Mouse (Mus musculus) frontal cortex, adult 2 months (tissue): ENCODE data around the gene Stmn1. TPM values are rescaled to one million over a fixed set of nuclear protein-coding genes. Genes with fewer than 3 reads are reported as not detected.
"Not testable (repeated sequence)": the region's sequence is repeated elsewhere in the genome, so short reads cannot be mapped to it uniquely, and the experiment has no call there.

ENCODE experiments used
- DNase-seq, 2 experiments: peaks; one replicate each; pipeline ENCODE4 v3.0.0; 2022; ENCODE audit warnings: low spot score in 1 of 2; ENCODE audit errors: extremely low spot score in 1 of 2
- polyA plus RNA-seq: library from polyadenylated mRNA; depleted of rRNA; stranded (reverse); fragments of >200 nt; gene quantifications from 2 replicates; pipeline ENCODE4 v1.2.3, GENCODE M21; 2012

The Stmn1 gene
- polyA plus RNA-seq, 1 experiment: 1,019 TPM

DNA sequence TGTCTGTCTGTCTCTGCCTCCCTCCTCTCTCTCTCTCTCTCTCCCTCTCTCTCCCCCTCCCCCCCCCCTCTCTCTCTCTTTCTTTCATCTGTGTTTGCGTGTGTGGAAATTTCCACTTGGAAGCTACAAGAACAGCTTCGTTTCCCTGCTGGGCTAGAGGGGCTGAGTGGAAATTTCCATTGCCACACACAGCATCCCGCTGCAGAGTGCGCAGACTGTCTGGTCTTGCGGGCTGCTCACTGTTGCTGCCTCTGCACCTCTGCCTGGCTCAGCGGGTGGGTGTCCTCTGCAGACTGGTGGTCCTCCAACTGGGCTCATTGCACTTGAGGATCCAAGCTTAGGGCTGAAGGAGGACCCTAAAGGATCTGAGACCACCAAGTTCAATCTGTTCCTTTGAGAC lies 15.6 kb downstream of the Stmn1 start:
- peak in 1 of 2 experiments; percentile 75 for DNase-seq

- no peak for DNase-seq
These were observed 16.1 kb downstream of the Stmn1 start for GRCm38 (mm10) chr4:134484231-134484630.

- no peak for DNase-seq
These were observed 17.2 kb downstream of the Stmn1 start for GRCm38 (mm10) chr4:134485151-134485900.

DNA sequence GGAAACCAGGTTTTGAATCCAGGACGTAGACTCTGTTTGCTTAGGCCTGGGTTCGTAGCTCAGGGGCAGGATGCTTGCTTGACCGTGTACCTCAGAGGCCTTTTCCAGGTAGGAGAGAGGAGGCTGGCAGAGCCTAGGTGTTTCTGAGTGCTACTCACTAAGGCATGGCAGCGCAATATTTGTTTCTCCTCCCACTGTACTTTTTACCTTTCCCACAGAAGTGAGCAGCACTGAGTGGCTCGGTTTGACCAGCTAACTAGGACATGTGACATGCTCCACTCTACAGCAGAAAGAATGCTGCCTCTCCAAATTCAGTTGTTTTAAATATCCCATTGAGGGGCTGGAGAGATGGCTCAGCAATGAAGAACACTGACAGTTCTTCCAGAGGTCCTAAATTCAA lies 20.1 kb downstream of the Stmn1 start:
- DNase-seq: no peak

- DNase-seq: no peak
These were observed 22.0 kb downstream of the Stmn1 start for GRCm38 (mm10) chr4:134489986-134490665.

DNA sequence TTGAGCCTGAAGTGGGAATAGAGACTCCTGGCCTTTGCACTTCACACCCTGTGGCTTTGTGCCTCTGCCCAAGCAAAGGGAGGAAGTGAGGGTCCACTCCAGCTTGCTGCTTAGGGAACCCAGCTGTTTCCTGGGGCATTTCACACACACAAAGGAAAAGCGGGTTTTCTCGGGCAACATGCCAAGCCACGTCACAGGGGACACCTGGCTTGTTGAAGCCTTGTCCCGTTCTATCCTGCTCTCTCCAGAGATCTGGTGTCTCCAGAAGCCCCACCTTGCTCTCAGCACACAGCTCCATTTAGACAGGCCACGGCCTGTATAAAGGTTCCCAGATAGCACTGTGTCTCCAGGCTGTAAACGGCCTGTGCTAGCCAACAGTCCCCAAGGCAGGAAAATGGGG lies 23.6 kb downstream of the Stmn1 start:
- DNase-seq: no peak

DNA sequence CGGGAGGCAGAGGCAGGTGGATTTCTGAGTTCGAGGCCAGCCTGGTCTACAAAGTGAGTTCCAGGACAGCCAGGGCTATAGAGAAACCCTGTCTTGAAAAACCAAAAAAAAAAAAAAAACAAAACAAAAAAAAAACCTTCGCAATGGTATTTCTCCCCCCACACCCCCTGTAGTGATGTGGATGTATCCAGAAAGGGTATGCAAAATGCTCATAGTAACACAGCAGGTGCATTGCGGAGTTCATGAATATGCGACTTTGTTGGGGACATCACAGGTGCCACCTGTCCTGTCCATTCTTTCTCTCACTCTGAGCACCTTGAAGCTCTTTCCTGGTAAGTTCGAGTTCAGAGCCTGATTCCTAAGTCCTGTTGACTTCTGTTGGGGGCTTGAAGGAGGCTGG lies 26.0 kb downstream of the Stmn1 start:
- not testable (repeated sequence) for DNase-seq

DNA sequence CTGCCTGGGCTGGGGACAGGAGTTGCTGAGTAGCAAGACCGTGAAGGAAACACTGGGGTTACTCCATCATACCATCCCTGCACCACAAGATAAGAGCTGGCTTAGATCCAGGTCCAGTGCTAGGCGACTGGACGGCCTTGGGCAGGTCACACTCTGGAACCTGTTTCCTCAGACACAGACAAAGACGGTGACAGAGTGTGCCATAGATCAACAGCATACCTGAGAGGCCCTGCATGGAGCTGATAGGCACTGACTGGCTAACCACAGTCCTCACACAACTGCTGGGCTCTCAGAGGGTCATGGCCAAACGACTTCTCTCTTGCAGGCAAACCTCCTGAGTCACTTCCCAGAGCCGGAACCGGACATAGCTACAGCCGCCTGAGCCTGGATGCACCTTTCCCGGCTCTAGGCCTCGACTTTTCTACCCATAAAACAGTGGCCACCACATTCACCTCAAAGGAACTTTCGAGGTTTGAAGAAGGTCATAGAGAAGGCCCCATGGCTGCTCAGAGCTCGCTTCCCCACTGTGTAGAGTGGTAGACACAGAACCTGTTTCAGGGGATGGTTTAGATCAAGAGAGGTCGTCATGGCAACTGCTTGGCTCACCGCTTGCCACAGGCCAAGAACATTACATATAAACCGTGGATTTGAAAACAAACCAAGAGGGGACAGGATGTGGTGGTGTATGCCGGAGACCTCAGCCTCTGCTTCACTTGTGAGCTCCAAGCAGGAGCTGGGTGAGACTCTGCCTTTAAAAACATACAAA lies 26.8 kb downstream of the Stmn1 start:
- DNase-seq: no peak

DNA sequence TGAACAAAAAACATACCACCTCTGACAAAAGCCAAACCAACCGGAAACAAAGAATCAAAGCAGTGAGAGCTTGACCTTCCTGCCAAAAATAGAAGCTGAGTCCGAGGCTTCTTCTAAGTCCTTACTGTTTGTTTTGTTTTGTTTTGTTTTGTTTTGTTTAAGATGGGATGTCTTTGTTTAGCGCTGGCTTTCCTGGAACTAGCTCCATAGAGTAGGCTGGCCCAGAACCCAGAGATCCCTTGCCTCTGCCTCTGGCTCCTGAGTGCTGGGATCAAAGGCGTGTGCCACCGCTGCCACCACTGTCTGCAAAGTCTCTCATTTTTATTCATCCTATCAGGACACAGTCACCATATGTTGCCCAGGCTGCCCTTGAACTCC lies 27.4 kb downstream of the Stmn1 start:
- no peak for DNase-seq

DNA sequence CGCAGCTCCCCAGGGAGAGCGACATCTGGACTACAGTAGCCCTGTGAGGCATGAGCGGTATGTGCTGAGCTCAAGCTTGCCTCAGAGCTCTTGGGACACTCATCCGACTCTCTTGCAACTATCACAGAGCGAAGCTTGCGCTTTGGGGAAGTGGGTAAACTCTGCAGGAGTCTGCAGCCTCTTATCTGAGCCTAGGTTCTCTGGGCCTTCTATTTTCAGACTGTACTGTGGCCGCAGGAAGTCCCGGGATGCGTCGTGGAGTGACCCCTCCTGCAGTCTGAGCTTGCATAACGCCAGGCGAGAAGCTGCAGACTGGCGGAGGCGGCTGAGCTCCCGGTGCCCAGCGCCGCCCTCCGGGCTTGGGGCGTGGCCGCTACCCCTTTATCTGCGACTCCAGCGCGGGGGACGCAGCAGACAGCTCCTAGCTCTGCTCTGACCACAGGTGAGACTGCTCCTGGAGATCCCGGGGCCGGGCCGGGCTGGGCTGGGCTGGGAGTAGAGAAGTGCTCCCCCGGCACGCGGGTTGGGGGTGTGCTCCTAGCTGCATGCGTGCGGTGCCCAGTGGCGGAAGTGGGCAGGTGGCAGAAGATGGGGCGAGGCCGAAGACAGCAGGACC lies 28.6 kb downstream of the Stmn1 start, which contains the start of gene Paqr7:
Gene Paqr7, plus strand, starts transcription at position 103 of the 616 bp plus-strand sequence.
- peak in 1 of 2 experiments; percentile 82 for DNase-seq

DNA sequence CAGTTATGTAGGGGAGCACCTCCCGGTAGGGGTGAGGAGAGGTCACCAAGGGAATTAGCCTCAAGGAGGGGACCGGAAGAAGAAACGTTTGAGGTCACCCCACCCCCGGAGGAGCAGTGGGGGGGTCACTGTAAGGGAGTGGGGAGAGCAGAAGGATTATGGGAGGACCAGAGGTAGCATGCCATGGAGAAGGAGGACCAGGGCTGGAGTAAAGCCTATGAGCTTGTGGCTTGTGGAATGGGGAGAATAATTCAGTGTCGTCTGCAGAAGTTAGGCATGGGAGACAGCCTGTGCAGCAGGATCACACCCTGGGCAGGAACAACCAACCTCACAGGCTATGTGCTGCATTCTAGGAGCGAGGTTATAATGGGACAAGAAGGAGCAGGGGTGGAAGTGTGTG lies 29.1 kb downstream of the Stmn1 start:
- no peak for DNase-seq

GRCm38 (mm10) chr4:134497986-134498731 lies 30.0 kb downstream of the Stmn1 start:
- DNase-seq: no peak

- DNase-seq: not testable (repeated sequence)
These were observed 30.9 kb downstream of the Stmn1 start for GRCm38 (mm10) chr4:134498983-134499382.

DNA sequence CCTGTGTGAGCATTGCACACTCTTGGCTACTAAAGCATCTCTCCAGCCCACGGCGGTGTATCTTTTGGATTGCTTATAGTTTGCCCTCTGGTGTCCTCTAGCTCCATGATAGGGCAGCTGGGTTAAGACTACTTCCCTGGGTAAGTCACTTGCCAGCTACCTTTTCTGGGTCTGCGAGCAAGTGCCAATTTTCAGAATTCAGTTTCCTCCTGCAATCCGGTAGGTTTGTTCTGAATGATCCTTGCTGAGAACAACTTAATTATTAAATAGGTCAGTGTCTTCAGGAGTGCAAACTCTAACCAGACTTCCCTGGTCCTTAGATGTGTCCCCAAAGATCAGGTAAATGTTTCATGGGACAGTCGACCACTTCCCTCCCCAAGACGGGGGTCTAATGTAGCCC lies 33.0 kb downstream of the Stmn1 start:
- no peak for DNase-seq

- DNase-seq: no peak
These were observed 35.7 kb downstream of the Stmn1 start for GRCm38 (mm10) chr4:134503686-134504357.

GRCm38 (mm10) chr4:134505303-134505789 lies 37.2 kb downstream of the Stmn1 start:
- DNase-seq: no peak

DNA sequence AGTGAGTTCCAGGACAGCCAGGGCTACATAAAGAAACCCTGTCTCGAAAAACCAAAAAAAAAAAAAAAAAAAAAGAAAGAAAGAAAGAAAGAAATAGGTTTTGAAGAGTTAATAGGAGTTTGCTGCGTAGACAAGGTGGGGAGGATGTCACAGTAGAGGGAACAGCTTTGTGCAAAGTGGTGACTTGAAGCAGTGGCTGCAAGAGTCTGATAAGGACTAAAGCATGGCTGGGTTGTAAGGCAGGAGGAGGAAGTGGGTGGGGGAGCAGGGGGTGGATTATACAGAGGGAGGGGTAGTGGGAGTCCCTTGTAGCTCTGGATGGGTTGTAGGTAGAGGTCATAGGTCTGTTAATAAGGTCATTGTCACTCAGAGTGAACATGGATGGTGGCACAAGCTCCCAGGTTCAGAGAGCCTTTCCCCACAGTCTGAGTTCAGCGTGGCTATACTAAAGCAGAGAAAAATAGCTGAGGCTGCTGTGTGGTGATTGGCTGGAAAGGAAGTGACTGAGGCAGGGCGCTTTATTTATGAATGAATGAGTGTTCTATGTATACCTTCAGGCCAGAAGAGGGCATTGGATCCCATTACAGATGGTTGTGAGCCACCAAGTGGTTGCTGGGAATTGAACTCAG lies 38.0 kb downstream of the Stmn1 start:
- DNase-seq: no peak

DNA sequence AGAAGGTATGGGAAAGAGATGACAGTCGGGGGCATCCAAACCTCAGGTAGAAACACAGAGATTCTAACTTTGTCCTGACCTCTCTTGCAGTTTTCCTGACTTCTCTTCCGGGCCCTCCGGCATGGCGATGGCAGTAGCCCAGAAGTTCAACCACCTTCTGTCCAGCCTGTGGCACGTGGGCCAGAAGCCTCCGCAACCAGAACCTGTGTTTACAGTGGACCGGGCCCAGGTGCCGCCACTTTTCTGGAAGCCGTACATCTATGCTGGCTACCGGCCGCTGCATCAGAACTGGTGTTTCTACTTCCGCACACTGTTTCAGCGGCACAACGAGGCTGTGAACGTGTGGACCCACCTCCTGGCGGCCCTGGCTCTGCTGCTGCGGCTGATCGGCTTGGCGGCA lies 38.6 kb downstream of the Stmn1 start:
- no peak for DNase-seq

- DNase-seq: no peak
These were observed 42.3 kb downstream of the Stmn1 start for GRCm38 (mm10) chr4:134510396-134510795.
